Comparison of ENCODE assay signal across 9 mouse cellular contexts in the genomic region with DNA sequence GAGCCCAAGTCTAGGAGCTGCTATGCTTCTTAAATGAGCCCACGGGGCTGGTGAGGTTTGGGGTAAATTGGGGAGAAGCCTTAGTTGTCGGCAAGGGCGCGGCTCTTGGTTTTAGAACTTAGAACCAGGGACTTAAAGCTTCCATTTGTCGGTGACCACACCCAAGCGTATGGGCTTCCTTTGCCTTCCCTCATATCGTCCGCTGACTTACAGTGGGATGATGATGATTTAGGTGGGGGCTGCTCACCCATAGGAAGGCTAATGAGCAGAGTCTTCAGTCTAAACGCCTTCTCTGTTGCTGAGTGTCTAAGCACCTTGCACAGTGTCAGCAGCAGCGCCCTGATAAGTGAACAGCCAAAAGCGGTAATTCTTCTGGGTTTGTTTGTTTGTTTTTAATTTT. TPM values are rescaled to one million over a fixed set of nuclear protein-coding genes. Genes with fewer than 3 reads are reported as not detected.
DNase-seq lines count a peak whose midpoint lies in the region; ATAC-seq and TF ChIP-seq lines count a peak whose summit lies in the region.
"Had no signal": no experiment of that assay in that cellular context is flagged by ENCODE, and none has a peak within 500 bp of the region (broad histone marks: within the 10 kb centered on the region; RNA-seq: fewer than 3 reads in every experiment).

No protein-coding gene starts in this region.

- peaks cover 62% of the 10 kb centered on the region for H3K27me3 ChIP-seq in heart, postnatal 0 days (ENCODE audit: control insufficient read depth, insufficient read depth, low read length)
- peaks cover 14% of the 10 kb centered on the region for H3K27me3 ChIP-seq in heart, adult 2 months (ENCODE audit: control insufficient read depth, insufficient read depth, low read length)
- peaks cover 24% of the 10 kb centered on the region for H3K27me3 ChIP-seq in embryonic facial prominence, embryonic 11.5 days (ENCODE audit: control insufficient read depth, insufficient read depth, low read length)
- H3K27me3 ChIP-seq in hindbrain, embryonic 16.5 days (replicated peaks; ENCODE audit: control insufficient read depth, insufficient read depth, low read length): no peaks in the 10 kb centered on the region
- H3K27me3 ChIP-seq in midbrain, embryonic 14.5 days (ENCODE audit: control insufficient read depth, insufficient read depth, low read length): no peaks in the 10 kb centered on the region

- peaks cover 16% of the 10 kb centered on the region for H3K4me1 ChIP-seq in heart, postnatal 0 days (ENCODE audit: control insufficient read depth, insufficient read depth)
- H3K4me1 ChIP-seq in heart, adult 2 months (ENCODE audit: control insufficient read depth, insufficient read depth, low read length): peaks cover 1% of the 10 kb centered on the region; the same call in 1 of the 2 replicates
- no peaks in the 10 kb centered on the region for H3K4me1 ChIP-seq in embryonic facial prominence, embryonic 11.5 days (ENCODE audit: control insufficient read depth, insufficient read depth, low read length)
- H3K4me1 ChIP-seq in hindbrain, embryonic 16.5 days (ENCODE audit: control insufficient read depth, insufficient read depth, low read depth, low read length): peaks cover 8% of the 10 kb centered on the region
- peaks cover 43% of the 10 kb centered on the region for H3K4me1 ChIP-seq in midbrain, embryonic 14.5 days (ENCODE audit: control insufficient read depth, insufficient read depth, low read length)

- no peaks in the 10 kb centered on the region for H3K9me3 ChIP-seq in heart, postnatal 0 days (replicated peaks; ENCODE audit: control insufficient read depth, low read length)
- H3K9me3 ChIP-seq in embryonic facial prominence, embryonic 11.5 days (replicated peaks; ENCODE audit: control insufficient read depth, low read length): no peaks in the 10 kb centered on the region
- no peaks in the 10 kb centered on the region for H3K9me3 ChIP-seq in hindbrain, embryonic 16.5 days (ENCODE audit: control insufficient read depth, low read length)
- H3K9me3 ChIP-seq in midbrain, embryonic 14.5 days (ENCODE audit: control insufficient read depth, low read length): no peaks in the 10 kb centered on the region

- intact Hi-C loops in heart, adult 2 months (cut with DNase I): loop anchor here (10.0 kb wide), 1 partner anchor 281 kb away; no protein-coding TSS in a partner anchor
- intact Hi-C loops in gastrocnemius, postnatal 14 days (cut with DNase I; ENCODE audit: low total_unique reads): no loop called here

- H3K27ac ChIP-seq in heart, postnatal 0 days (ENCODE audit: low read depth): no peak overlapping the region
- no peak overlapping the region for H3K27ac ChIP-seq in heart, adult 2 months
- H3K27ac ChIP-seq in embryonic facial prominence, embryonic 11.5 days (replicated peaks; ENCODE audit: low read depth, low read length): no peak overlapping the region
- peak overlapping the region; percentile 96 for H3K27ac ChIP-seq in hindbrain, embryonic 16.5 days (ENCODE audit: low read depth, low read length)
- H3K27ac ChIP-seq in midbrain, embryonic 14.5 days (replicated peaks; ENCODE audit: low read depth, low read length): peak overlapping the region; percentile 96

- no peaks in the 10 kb centered on the region for H3K79me2 ChIP-seq in heart, adult 2 months (replicated peaks; ENCODE audit: control insufficient read depth, insufficient read depth, low read length)

- TF ChIP-seq POLR2A in heart, adult 2 months (IDR thresholded peaks at IDR 0.05; ENCODE audit: insufficient read depth, low read depth, low read length): no peak

- no peak for ATAC-seq in heart, postnatal 0 days (ENCODE audit: insufficient read depth, low read depth)
- no peak for ATAC-seq in embryonic facial prominence, embryonic 11.5 days (replicated peaks; ENCODE audit: insufficient number of reproducible peaks, low FRiP score, low TSS enrichment, low read depth)
- no peak for ATAC-seq in hindbrain, embryonic 16.5 days
- no peak for ATAC-seq in midbrain, embryonic 14.5 days (ENCODE audit: low FRiP score, low TSS enrichment)

- WGBS in heart, postnatal 0 days: 31% methylated on average over 11 of the region's 11 CpGs
- WGBS in heart, adult 2 months: 22% methylated on average over 11 of the region's 11 CpGs
- WGBS in embryonic facial prominence, embryonic 11.5 days: 21% methylated on average over 11 of the region's 11 CpGs
- 6% methylated on average over 11 of the region's 11 CpGs for WGBS in hindbrain, embryonic 16.5 days
- 10% methylated on average over 11 of the region's 11 CpGs for WGBS in midbrain, embryonic 14.5 days

- H3K36me3 ChIP-seq in heart, postnatal 0 days (replicated peaks; ENCODE audit: control insufficient read depth, insufficient read depth, low read length): no peaks in the 10 kb centered on the region
- no peaks in the 10 kb centered on the region for H3K36me3 ChIP-seq in heart, adult 2 months (ENCODE audit: control insufficient read depth, insufficient read depth, low read length)
- H3K36me3 ChIP-seq in embryonic facial prominence, embryonic 11.5 days (replicated peaks; ENCODE audit: control insufficient read depth, insufficient read depth, low read depth, low read length): no peaks in the 10 kb centered on the region
- H3K36me3 ChIP-seq in hindbrain, embryonic 16.5 days (ENCODE audit: control insufficient read depth, insufficient read depth, low read length): no peaks in the 10 kb centered on the region
- H3K36me3 ChIP-seq in midbrain, embryonic 14.5 days (ENCODE audit: control insufficient read depth, insufficient read depth, low read length): 0 out of 2 replicates have a peak, but pooled peaks cover 3% of the 10 kb centered on the region

- H3K9ac ChIP-seq in heart, postnatal 0 days (replicated peaks; ENCODE audit: low read depth, low read length): peak overlapping the region; percentile 20; the same call in 1 of the 2 replicates
- no peak overlapping the region for H3K9ac ChIP-seq in heart, adult 2 months (ENCODE audit: low read depth, low read length)
- peak overlapping the region; percentile 59 for H3K9ac ChIP-seq in embryonic facial prominence, embryonic 11.5 days (replicated peaks; ENCODE audit: low read length)
- H3K9ac ChIP-seq in hindbrain, embryonic 16.5 days (ENCODE audit: low read depth, low read length): peak overlapping the region; percentile 95
- H3K9ac ChIP-seq in midbrain, embryonic 14.5 days (replicated peaks; ENCODE audit: low read length): peak overlapping the region; percentile 95

- DNase-seq in heart, postnatal 0 days (ENCODE audit: low spot score): no peak
- DNase-seq in heart, adult 2 months: no peak
- no peak for DNase-seq in embryonic facial prominence, embryonic 11.5 days (ENCODE audit: low spot score)
- peak; percentile 50 for DNase-seq in midbrain, embryonic 14.5 days
- DNase-seq in embryo, embryonic 9.5 days (ENCODE audit: extremely low spot score): no peak
- DNase-seq in adrenal gland, postnatal 4 days (ENCODE audit: low spot score in 2 of 2): no peak
- DNase-seq in gastrocnemius, postnatal 14 days: no peak

- no peak for TF ChIP-seq CTCF in heart, postnatal 0 days (IDR thresholded peaks at IDR 0.05; ENCODE audit: low read depth)
- no peak for TF ChIP-seq CTCF in heart, adult 2 months (IDR thresholded peaks at IDR 0.05)

- TF ChIP-seq EP300 in heart, postnatal 0 days (IDR thresholded peaks at IDR 0.05; ENCODE audit: low read depth): no peak
- no peak for TF ChIP-seq EP300 in heart, adult 2 months (IDR thresholded peaks at IDR 0.05; ENCODE audit: insufficient read depth, low read depth, low read length)

- H3K4me3 ChIP-seq in heart, postnatal 0 days (ENCODE audit: low read depth, low read length): peak overlapping the region; percentile 42
- H3K4me3 ChIP-seq in heart, adult 2 months: no peak overlapping the region
- H3K4me3 ChIP-seq in embryonic facial prominence, embryonic 11.5 days (ENCODE audit: low read depth, low read length): peak overlapping the region; percentile 51
- H3K4me3 ChIP-seq in hindbrain, embryonic 16.5 days (ENCODE audit: low read length): peak overlapping the region; percentile 73
- peak overlapping the region; percentile 83 for H3K4me3 ChIP-seq in midbrain, embryonic 14.5 days (replicated peaks; ENCODE audit: low read depth, low read length)

- peak overlapping the region; percentile 68 for H3K4me2 ChIP-seq in heart, postnatal 0 days (ENCODE audit: low read depth, low read length)
- H3K4me2 ChIP-seq in embryonic facial prominence, embryonic 11.5 days (ENCODE audit: low read depth, low read length): peak overlapping the region; percentile 82
- H3K4me2 ChIP-seq in hindbrain, embryonic 16.5 days (ENCODE audit: low read length): peak overlapping the region; percentile 59
- H3K4me2 ChIP-seq in midbrain, embryonic 14.5 days (ENCODE audit: low read length): peak overlapping the region; percentile 83

RNA-seq across cellular contexts. Expression of a gene that starts 2.3 kb away (rescaled TPM):
- total RNA-seq in heart, postnatal 0 days (2014; rRNA removed; ENCODE audit: low replicate concordance): 3.7 and 4.7 TPM in 2 replicates
- 0.71 and 0.83 TPM in 2 replicates for polyA plus RNA-seq in heart, postnatal 0 days (2015; fragmentation: Nextera tagmentation; extraction: Ambion mirVana)
- total RNA-seq in heart, adult 2 months (2021): 1 to 10 TPM in 1 of 2 experiments, under 1 TPM in 1; 0.61 to 1.3 TPM
- 0.82 and 1.1 TPM in 2 replicates for polyA plus RNA-seq in heart, adult 2 months (2012; rRNA removed)
- polyA plus RNA-seq in embryonic facial prominence, embryonic 11.5 days (2014; fragmentation: Nextera tagmentation; extraction: Ambion mirVana): 17.6 and 22.2 TPM in 2 replicates
- polyA plus RNA-seq in hindbrain, embryonic 16.5 days (2015; fragmentation: Nextera tagmentation; extraction: Ambion mirVana): 200 and 274 TPM in 2 replicates
- polyA plus RNA-seq in midbrain, embryonic 14.5 days (2014; fragmentation: Nextera tagmentation; extraction: Ambion mirVana): 219 and 240 TPM in 2 replicates
- total RNA-seq in adrenal gland, postnatal 4 days (2021): 10 to 100 TPM; 10.8 to 16.0 TPM
- total RNA-seq in gastrocnemius, postnatal 14 days (2021): 1 to 10 TPM; 1.6 to 2.0 TPM
- total RNA-seq: MEL had no signal

RNA-seq across cellular contexts. Expression of a gene that starts 47.1 kb away (rescaled TPM):
- 87.9 and 158 TPM in 2 replicates for total RNA-seq in heart, postnatal 0 days (2014; rRNA removed; ENCODE audit: low replicate concordance)
- polyA plus RNA-seq in heart, postnatal 0 days (2015; fragmentation: Nextera tagmentation; extraction: Ambion mirVana): 128 and 158 TPM in 2 replicates
- 10 to 100 TPM; 43.9 to 51.0 TPM for total RNA-seq in heart, adult 2 months (2021)
- polyA plus RNA-seq in heart, adult 2 months (2012; rRNA removed): 51.3 and 69.7 TPM in 2 replicates
- 435 and 450 TPM in 2 replicates for polyA plus RNA-seq in embryonic facial prominence, embryonic 11.5 days (2014; fragmentation: Nextera tagmentation; extraction: Ambion mirVana)
- 42.7 and 54.7 TPM in 2 replicates for polyA plus RNA-seq in hindbrain, embryonic 16.5 days (2015; fragmentation: Nextera tagmentation; extraction: Ambion mirVana)
- 40.0 and 65.3 TPM in 2 replicates for polyA plus RNA-seq in midbrain, embryonic 14.5 days (2014; fragmentation: Nextera tagmentation; extraction: Ambion mirVana)
- total RNA-seq in adrenal gland, postnatal 4 days (2021): 10 to 100 TPM; 61.3 to 62.0 TPM
- 10 to 100 TPM in 1 of 2 experiments, 1 to 10 TPM in 1; 7.0 to 10.2 TPM for total RNA-seq in gastrocnemius, postnatal 14 days (2021)

Comparison
In these comparisons a context has a peak if more than half of its experiments do, and no peak if none do; other contexts are left out.
1. H3K27ac ChIP-seq: peak in hindbrain, embryonic 16.5 days (single experiment) and midbrain, embryonic 14.5 days (single experiment); none in heart, postnatal 0 days (single experiment), heart, adult 2 months (single experiment) and embryonic facial prominence, embryonic 11.5 days (single experiment).
2. Peak in every context shown above with its lines, with median percentiles within 50 percentile points of each other: H3K4me2 ChIP-seq.